Mouse (Mus musculus): ENCODE measurements around the gene Trip4. TPM values are rescaled to one million over a fixed set of nuclear protein-coding genes. Genes with fewer than 3 reads are reported as not detected.
A peak's percentile ranks its signal among the peaks of the same experiment; 100 is the strongest.

The Trip4 gene
- total and polyA plus RNA-seq, 2 experiments from 2014 or later = 22.6 to 41.9 TPM

DNA sequence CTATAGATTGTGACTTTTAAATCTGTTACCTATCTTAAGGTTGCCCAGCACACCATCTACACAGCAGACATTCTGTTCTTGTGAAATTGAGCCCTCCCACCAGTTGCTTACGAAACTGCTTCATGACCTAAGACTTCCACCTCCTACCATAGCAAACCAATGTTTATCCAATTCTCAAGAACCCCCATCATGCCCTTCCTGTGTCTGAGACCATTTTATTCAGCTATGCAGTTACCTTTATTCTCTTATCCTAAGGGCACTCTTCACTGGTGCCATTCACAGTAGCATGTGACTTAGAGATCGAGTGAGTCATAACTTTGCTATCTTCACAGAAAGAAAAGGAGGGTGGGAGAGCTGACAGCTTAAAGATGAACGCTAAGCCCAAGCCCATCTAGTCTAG lies 80.1 kb downstream of the Trip4 start:
- no peaks in the 10 kb centered on the region for H3K27me3 ChIP-seq (ENCODE audit: insufficient read depth, low read length)
- H3K36me3 ChIP-seq (ENCODE audit: insufficient read depth) = no peaks in the 10 kb centered on the region
- peaks cover 31% of the 10 kb centered on the region for H3K4me1 ChIP-seq (ENCODE audit: insufficient read depth)
- no peak overlapping the region for H3K9ac ChIP-seq
- H3K4me2 ChIP-seq (ENCODE audit: low read depth) = peak overlapping the region; percentile 77
- ATAC-seq = no peak
- no peaks in the 10 kb centered on the region for H3K9me3 ChIP-seq (ENCODE audit: low read length)
- DNase-seq = no peak
- no peak overlapping the region for H3K27ac ChIP-seq (ENCODE audit: low read depth, low read length)
- WGBS = 51% methylated on average over 3 of the region's 3 CpGs
- H3K4me3 ChIP-seq (ENCODE audit: low read depth, low read length) = no peak overlapping the region
- no peak for TF ChIP-seq CTCF (IDR thresholded peaks at IDR 0.05; ENCODE audit: low read depth)

DNA sequence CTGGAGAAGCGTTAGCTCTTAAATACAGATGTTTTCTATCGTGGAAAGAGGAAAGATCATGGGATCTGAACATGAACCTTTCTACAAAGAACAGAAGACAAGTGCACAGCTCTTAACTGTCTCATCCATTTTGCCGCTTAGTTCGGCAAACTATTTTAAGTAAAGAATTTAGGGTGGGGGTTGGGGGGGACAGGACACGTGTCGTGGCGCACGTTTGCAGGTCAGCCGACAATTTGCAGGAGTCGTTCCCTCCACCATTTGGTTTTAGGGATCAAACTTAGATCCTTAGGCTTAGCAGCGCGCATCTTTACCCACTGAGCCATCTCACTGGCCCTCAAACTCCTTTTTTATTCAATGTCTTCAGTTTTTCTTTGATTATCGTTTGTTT lies 80.6 kb downstream of the Trip4 start:
- no peaks in the 10 kb centered on the region for H3K36me3 ChIP-seq (ENCODE audit: insufficient read depth)
- ATAC-seq (no peak), DNase-seq (no peak)
- 3% methylated on average over 13 of the region's 13 CpGs for WGBS
- H3K4me3 ChIP-seq (ENCODE audit: low read depth, low read length) = peak overlapping the region; percentile 98
- TF ChIP-seq CTCF (IDR thresholded peaks at IDR 0.05; ENCODE audit: low read depth) = no peak
- H3K9me3 ChIP-seq (ENCODE audit: low read length) = no peaks in the 10 kb centered on the region
- peak overlapping the region; percentile 77 for H3K4me2 ChIP-seq (ENCODE audit: low read depth)
- H3K9ac ChIP-seq = peak overlapping the region; percentile 96
- peak overlapping the region; percentile 97; the same call in 1 of the 2 replicates for H3K27ac ChIP-seq (ENCODE audit: low read depth, low read length)
- H3K4me1 ChIP-seq (ENCODE audit: insufficient read depth) = peaks cover 31% of the 10 kb centered on the region
- H3K27me3 ChIP-seq (ENCODE audit: insufficient read depth, low read length) = no peaks in the 10 kb centered on the region

DNA sequence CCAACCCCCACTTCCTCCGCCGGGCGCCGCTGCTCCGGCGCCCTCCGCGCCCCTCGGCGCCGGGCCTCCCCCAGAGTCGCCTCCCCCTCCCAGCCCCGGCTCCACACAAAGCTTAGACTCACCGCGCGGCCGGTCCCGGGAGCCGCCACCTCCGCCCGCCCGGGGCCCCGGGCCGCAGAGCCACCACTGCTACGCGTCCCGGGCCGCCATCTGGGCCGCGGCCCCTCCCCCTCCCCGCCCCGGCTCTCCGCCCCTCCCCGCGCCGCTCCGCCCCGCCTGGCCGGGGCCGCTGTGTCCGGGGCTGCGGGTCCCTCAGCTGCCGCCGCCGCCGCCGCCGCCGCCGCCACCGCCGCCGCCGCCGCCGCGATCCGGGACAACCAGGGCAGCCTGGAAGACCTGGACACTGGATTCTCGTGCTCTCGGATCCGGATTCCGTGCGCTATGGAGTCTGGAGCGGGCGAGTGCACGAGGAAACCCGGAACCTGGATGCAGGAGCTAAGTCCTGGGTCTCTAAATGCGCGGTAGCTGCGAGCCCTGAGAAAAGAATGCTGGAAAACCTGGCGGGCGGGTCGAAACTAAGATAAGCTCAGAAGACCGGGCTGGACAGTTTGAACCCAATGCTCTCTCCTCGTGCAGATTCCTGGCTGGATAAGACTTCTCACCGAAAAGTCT lies 81.1 kb downstream of the Trip4 start, which contains the start of gene Zfp609:
Gene Zfp609, minus strand, starts transcription at position 221 of the 672 bp plus-strand sequence.
- H3K36me3 ChIP-seq (ENCODE audit: insufficient read depth) = no peaks in the 10 kb centered on the region
- no peaks in the 10 kb centered on the region for H3K9me3 ChIP-seq (ENCODE audit: low read length)
- under 1% methylated on average over 65 of the region's 76 CpGs for WGBS
- no peaks in the 10 kb centered on the region for H3K27me3 ChIP-seq (ENCODE audit: insufficient read depth, low read length)
- ATAC-seq (peak; percentile 93), DNase-seq (peak; percentile 98)
- peak within 1 kb of the TSS; percentile 97 for H3K27ac ChIP-seq (ENCODE audit: low read depth, low read length)
- H3K4me2 ChIP-seq (ENCODE audit: low read depth) = peak within 1 kb of the TSS; percentile 77
- H3K9ac ChIP-seq = peak within 1 kb of the TSS; percentile 96
- TF ChIP-seq CTCF (IDR thresholded peaks at IDR 0.05; ENCODE audit: low read depth) = no peak
- H3K4me1 ChIP-seq (ENCODE audit: insufficient read depth) = peaks cover 31% of the 10 kb centered on the region
- peak within 1 kb of the TSS; percentile 98 for H3K4me3 ChIP-seq (ENCODE audit: low read depth, low read length)

DNA sequence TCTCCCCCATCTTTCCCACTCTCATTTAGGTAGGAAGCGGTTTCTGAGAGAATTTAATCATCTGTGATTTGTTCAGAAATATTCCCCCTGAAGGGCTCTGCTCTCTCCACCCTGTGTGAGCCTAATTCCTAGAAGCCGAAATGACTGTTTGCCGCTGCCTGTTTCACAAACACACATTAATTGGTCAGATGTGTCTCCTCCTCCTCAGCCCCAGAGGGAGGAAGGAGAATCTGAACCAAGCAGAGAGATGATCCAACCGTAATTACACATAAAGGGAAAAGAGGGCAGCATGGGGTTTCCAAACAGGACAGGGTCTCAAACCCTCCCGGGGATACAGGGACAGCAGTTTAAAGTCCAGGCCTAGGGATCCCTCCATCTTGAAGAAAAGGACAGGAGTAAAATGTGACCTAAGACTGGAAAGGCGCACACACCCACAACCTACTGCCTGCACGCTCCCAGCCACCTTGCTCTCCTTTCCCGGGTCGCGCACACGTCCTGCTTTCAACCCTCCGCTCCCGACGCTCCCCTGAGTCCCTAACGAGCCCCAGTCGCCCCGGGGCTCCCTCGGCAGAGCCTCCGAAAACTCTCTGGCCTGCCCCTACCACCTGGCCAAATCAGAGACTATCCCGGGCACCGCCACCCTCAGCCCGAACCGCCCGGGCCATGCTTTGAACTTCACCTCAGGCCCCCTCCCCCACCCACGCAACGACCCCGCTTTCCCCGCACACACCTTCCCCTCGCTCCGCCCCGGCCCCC lies 81.8 kb downstream of the Trip4 start:
- no peak; the same call in none of the 2 replicates for TF ChIP-seq CTCF (IDR thresholded peaks at IDR 0.05; ENCODE audit: low read depth)
- 3% methylated on average over 29 of the region's 31 CpGs for WGBS
- Histone ChIP-seq H3K4me3 (ENCODE audit: low read depth, low read length) (peak overlapping the region; percentile 98), H3K9me3 (ENCODE audit: low read length) (no peaks in the 10 kb centered on the region), H3K36me3 (ENCODE audit: insufficient read depth) (no peaks in the 10 kb centered on the region), H3K4me1 (ENCODE audit: insufficient read depth) (peaks cover 31% of the 10 kb centered on the region), H3K4me2 (ENCODE audit: low read depth) (peak overlapping the region; percentile 77), H3K9ac (peak overlapping the region; percentile 96), H3K27ac (ENCODE audit: low read depth, low read length) (peak overlapping the region; percentile 97), H3K27me3 (ENCODE audit: insufficient read depth, low read length) (no peaks in the 10 kb centered on the region)
- DNase-seq (peak; percentile 72), ATAC-seq (peak; percentile 49)

DNA sequence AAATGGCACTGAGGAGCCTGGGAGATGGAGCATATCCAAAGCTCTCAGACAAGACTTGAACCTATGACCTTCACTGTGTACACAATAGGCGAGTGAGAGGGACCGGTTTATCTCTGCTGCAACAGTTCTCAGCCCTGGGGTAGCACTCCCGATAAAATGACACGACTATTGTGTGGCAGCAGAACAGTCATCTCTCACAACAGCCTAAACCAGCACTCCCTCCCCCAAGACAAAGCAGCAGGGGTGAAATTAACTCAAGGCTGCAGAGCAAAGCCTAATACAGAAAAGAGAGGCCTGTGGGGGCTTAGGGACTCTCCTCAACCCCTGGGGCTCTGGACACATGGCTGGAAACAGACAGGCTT lies 82.4 kb downstream of the Trip4 start:
- Histone ChIP-seq H3K36me3 (ENCODE audit: insufficient read depth) (no peaks in the 10 kb centered on the region), H3K9me3 (ENCODE audit: low read length) (no peaks in the 10 kb centered on the region), H3K4me2 (ENCODE audit: low read depth) (peak overlapping the region; percentile 77), H3K9ac (peak overlapping the region; percentile 96), H3K27me3 (ENCODE audit: insufficient read depth, low read length) (no peaks in the 10 kb centered on the region), H3K4me3 (ENCODE audit: low read depth, low read length) (peak overlapping the region; percentile 98), H3K27ac (ENCODE audit: low read depth, low read length) (peak overlapping the region; percentile 97), H3K4me1 (ENCODE audit: insufficient read depth) (peaks cover 31% of the 10 kb centered on the region)
- DNase-seq (peak; percentile 57), ATAC-seq (peak; percentile 12; the same call in 1 of the 2 replicates)
- no peak for TF ChIP-seq CTCF (IDR thresholded peaks at IDR 0.05; ENCODE audit: low read depth)
- 2% methylated on average over 4 of the region's 4 CpGs for WGBS

DNA sequence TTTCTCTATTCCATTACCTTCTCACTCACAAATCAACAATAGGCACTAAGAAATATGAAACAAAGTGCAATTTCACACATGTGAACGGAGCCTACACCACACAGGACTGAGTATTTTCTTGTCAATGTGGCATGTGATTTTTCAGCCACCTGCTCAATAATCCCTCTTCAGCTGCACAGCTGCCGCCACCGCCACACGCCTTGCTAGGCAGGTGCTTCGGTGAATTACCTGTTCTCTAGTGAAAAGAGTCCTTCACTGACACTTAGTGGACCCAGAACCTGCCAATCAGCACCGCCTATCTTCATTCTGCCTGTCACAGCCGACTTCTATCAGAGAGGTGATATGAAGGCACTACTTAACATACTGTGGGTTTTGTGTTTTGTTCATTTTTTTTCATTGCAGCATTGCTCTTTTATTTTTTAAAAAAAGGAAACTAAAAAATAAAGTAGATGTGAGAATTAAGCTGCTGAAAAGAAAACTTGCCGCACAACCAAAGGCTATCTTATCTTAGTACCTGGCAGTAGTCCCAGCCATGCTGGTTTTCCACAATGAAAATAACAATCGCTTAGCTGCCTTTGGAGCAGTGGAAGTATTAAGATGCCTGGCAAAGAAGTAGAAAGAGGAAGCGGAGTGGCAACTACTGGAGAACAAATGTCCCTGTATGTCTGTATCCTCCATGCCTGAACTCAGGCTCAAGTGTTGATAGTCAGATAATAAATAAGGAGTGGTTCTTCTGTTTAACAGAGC lies 84.7 kb downstream of the Trip4 start:
- DNase-seq = no peak
- peaks cover 34% of the 10 kb centered on the region for H3K4me1 ChIP-seq (ENCODE audit: insufficient read depth)
- H3K9ac ChIP-seq = no peak overlapping the region

More for the DNA sequence above, 84.7 kb downstream of the Trip4 start:
- H3K27ac ChIP-seq (ENCODE audit: low read depth, low read length) = no peak overlapping the region; the same call in 1 of the 2 replicates
- no peak for TF ChIP-seq CTCF (IDR thresholded peaks at IDR 0.05; ENCODE audit: low read depth)
- 18% methylated on average over 10 of the region's 10 CpGs for WGBS
- H3K4me2 ChIP-seq (ENCODE audit: low read depth) = peak overlapping the region; percentile 35
- no peak for ATAC-seq
- no peaks in the 10 kb centered on the region for H3K9me3 ChIP-seq (ENCODE audit: low read length)
- no peaks in the 10 kb centered on the region for H3K36me3 ChIP-seq (ENCODE audit: insufficient read depth)
- H3K27me3 ChIP-seq (ENCODE audit: insufficient read depth, low read length) = no peaks in the 10 kb centered on the region
- peak overlapping the region; percentile 14; the same call in 1 of the 2 replicates for H3K4me3 ChIP-seq (ENCODE audit: low read depth, low read length)
